In genomic region chr9:21266889-21267288, GRCm38 (mm10) we compare ENCODE assay signal across 11 mouse cellular contexts. TPM values are rescaled to one million over a fixed set of nuclear protein-coding genes. Genes with fewer than 3 reads are reported as not detected.
A peak's percentile ranks its signal among the peaks of the same experiment; 100 is the strongest.
DNase-seq lines count a peak whose midpoint lies in the region; ATAC-seq and TF ChIP-seq lines count a peak whose summit lies in the region.
"Had no signal": no experiment of that assay in that cellular context is flagged by ENCODE, and none has a peak within 500 bp of the region (broad histone marks: within the 10 kb centered on the region; RNA-seq: fewer than 3 reads in every experiment).

No protein-coding gene starts in this region.

- H3K27ac ChIP-seq in hindbrain, embryonic 10.5 days, result no peak overlapping the region
- no peak overlapping the region for H3K27ac ChIP-seq in hindbrain, embryonic 16.5 days (ENCODE audit: low read depth, low read length)
- H3K27ac ChIP-seq in ES-E14 (ENCODE audit: insufficient read depth, low read depth, low read length, poor library complexity, severe bottlenecking), result no peak overlapping the region
- no peak overlapping the region for H3K27ac ChIP-seq in bone marrow, adult 2 months (ENCODE audit: control insufficient read depth, insufficient read depth, low read depth, low read length, poor library complexity)
- H3K27ac ChIP-seq in liver, embryonic 15.5 days (replicated peaks), result peak overlapping the region; percentile 100
- no peak overlapping the region for H3K27ac ChIP-seq in left cerebral cortex, adult 2 months

- no peak for DNase-seq in hindbrain, embryonic 10.5 days (ENCODE audit: low spot score)
- no peak for DNase-seq in ES-E14 (ENCODE audit: low read depth, low spot score)
- DNase-seq in left cerebral cortex, adult 2 months (ENCODE audit: extremely low spot score in 1 of 2, low spot score in 2 of 2), result no peak
- no peak for DNase-seq in urinary bladder, postnatal 10 days (ENCODE audit: low spot score)
- DNase-seq: adrenal gland, postnatal 36 days; cerebellum, postnatal 10 days; lung, postnatal 36 days had no signal

- no peak for TF ChIP-seq POLR2A in bone marrow, adult 2 months (IDR thresholded peaks at IDR 0.05; ENCODE audit: borderline replicate concordance, control insufficient read depth, low read depth, low read length)

- ATAC-seq in hindbrain, embryonic 16.5 days, result no peak
- ATAC-seq in liver, embryonic 15.5 days (ENCODE audit: insufficient read depth), result no peak
- ATAC-seq: forebrain, embryonic 16.5 days had no signal

- no peak for TF ChIP-seq CTCF in bone marrow, adult 2 months (IDR thresholded peaks at IDR 0.05; ENCODE audit: control insufficient read depth, insufficient read depth, low read length)
- no peak; the same call in 1 of the 2 replicates for TF ChIP-seq CTCF in left cerebral cortex, adult 2 months (IDR thresholded peaks at IDR 0.05)

- WGBS in hindbrain, embryonic 10.5 days, result 93% methylated on average over 5 of the region's 5 CpGs
- 99% methylated on average over 5 of the region's 5 CpGs for WGBS in hindbrain, embryonic 16.5 days
- WGBS in bone marrow, adult 2 months, result 86% methylated on average over 5 of the region's 5 CpGs
- WGBS in liver, embryonic 15.5 days (ENCODE audit: insufficient replicate concordance), result 83% methylated on average over 5 of the region's 5 CpGs

- no peaks in the 10 kb centered on the region for H3K9me3 ChIP-seq in hindbrain, embryonic 10.5 days
- no peaks in the 10 kb centered on the region for H3K9me3 ChIP-seq in hindbrain, embryonic 16.5 days (ENCODE audit: control insufficient read depth, low read length)
- H3K9me3 ChIP-seq in ES-E14 (ENCODE audit: control insufficient read depth, insufficient read depth, low read depth, low read length), result no peaks in the 10 kb centered on the region
- no peaks in the 10 kb centered on the region for H3K9me3 ChIP-seq in liver, embryonic 15.5 days (replicated peaks)

- peak overlapping the region; percentile 93 for H3K4me3 ChIP-seq in hindbrain, embryonic 10.5 days
- no peak overlapping the region for H3K4me3 ChIP-seq in hindbrain, embryonic 16.5 days (ENCODE audit: low read length)
- H3K4me3 ChIP-seq in ES-E14 (ENCODE audit: insufficient read depth in 1 of 2, low read depth in 1 of 2, low read length in 2 of 2, poor library complexity in 1 of 2, severe bottlenecking in 1 of 2), result no peak overlapping the region
- H3K4me3 ChIP-seq in bone marrow, adult 2 months (replicated peaks; ENCODE audit: control insufficient read depth, low read depth, low read length), result peak overlapping the region; percentile 45
- H3K4me3 ChIP-seq in liver, embryonic 15.5 days (replicated peaks), result peak overlapping the region; percentile 84
- H3K4me3 ChIP-seq in left cerebral cortex, adult 2 months, result no peak overlapping the region

- peaks cover 55% of the 10 kb centered on the region for H3K36me3 ChIP-seq in hindbrain, embryonic 10.5 days
- peaks cover 27% of the 10 kb centered on the region for H3K36me3 ChIP-seq in hindbrain, embryonic 16.5 days (ENCODE audit: control insufficient read depth, insufficient read depth, low read length)
- peaks cover 32% of the 10 kb centered on the region for H3K36me3 ChIP-seq in ES-E14 (ENCODE audit: control insufficient read depth, insufficient read depth, low read length, poor library complexity, severe bottlenecking)
- peaks cover 57% of the 10 kb centered on the region for H3K36me3 ChIP-seq in liver, embryonic 15.5 days (replicated peaks)

- peaks cover 23% of the 10 kb centered on the region for H3K4me1 ChIP-seq in hindbrain, embryonic 10.5 days (replicated peaks)
- peaks cover 20% of the 10 kb centered on the region for H3K4me1 ChIP-seq in hindbrain, embryonic 16.5 days (ENCODE audit: control insufficient read depth, insufficient read depth, low read depth, low read length)
- H3K4me1 ChIP-seq in ES-E14 (ENCODE audit: control insufficient read depth in 2 of 2, insufficient read depth in 2 of 2, low read length in 2 of 2, poor library complexity in 1 of 2), result peaks cover 3 to 4% of the 10 kb centered on the region in 2 experiments; a peak in 3 of 4 replicates
- peaks cover 4% of the 10 kb centered on the region for H3K4me1 ChIP-seq in bone marrow, adult 2 months (ENCODE audit: control insufficient read depth, insufficient read depth, low read length)
- peaks cover 65% of the 10 kb centered on the region for H3K4me1 ChIP-seq in liver, embryonic 15.5 days (replicated peaks)

- no peak overlapping the region; the same call in 1 of the 2 replicates for H3K9ac ChIP-seq in hindbrain, embryonic 16.5 days (ENCODE audit: low read depth, low read length)
- 0 out of 2 replicates have a peak overlapping the region, but pooled peaks have one; percentile 10 for H3K9ac ChIP-seq in ES-E14 (ENCODE audit: insufficient read depth, low read depth, low read length, poor library complexity, severe bottlenecking)
- peak overlapping the region; percentile 91 for H3K9ac ChIP-seq in liver, embryonic 15.5 days

- intact Hi-C loops in left cerebral cortex, adult 2 months (cut with DNase I), result no loop called here

- H3K4me2 ChIP-seq in hindbrain, embryonic 16.5 days (ENCODE audit: low read length), result no peak overlapping the region; the same call in 1 of the 2 replicates
- H3K4me2 ChIP-seq in liver, embryonic 15.5 days, result peak overlapping the region; percentile 77

- H3K27me3 ChIP-seq in hindbrain, embryonic 10.5 days (ENCODE audit: insufficient read depth, poor library complexity, severe bottlenecking), result no peaks in the 10 kb centered on the region
- H3K27me3 ChIP-seq in hindbrain, embryonic 16.5 days (replicated peaks; ENCODE audit: control insufficient read depth, insufficient read depth, low read length), result no peaks in the 10 kb centered on the region
- H3K27me3 ChIP-seq in liver, embryonic 15.5 days, result no peaks in the 10 kb centered on the region

- in situ Hi-C loops in ES-E14 (cut with MboI; ENCODE audit: low sequenced_read_pairs in 2 of 2, unreplicated experiment in 2 of 2), result no loop called here

TF ChIP-seq in ES-E14, 5 proteins besides CTCF, POLR2A, EP300 and RAD21:
- TF ChIP-seq ZC3H11A (IDR thresholded peaks at IDR 0.05; ENCODE audit: borderline replicate concordance, low read depth, low read length) (no peak), CHD2 (IDR thresholded peaks at IDR 0.05; ENCODE audit: low read depth, low read length) (no peak), ZNF384 (IDR thresholded peaks at IDR 0.05; ENCODE audit: low read depth, low read length) (no peak), HCFC1 (IDR thresholded peaks at IDR 0.05; ENCODE audit: borderline replicate concordance, insufficient read depth, low read length) (no peak), MAFK (IDR thresholded peaks at IDR 0.05; ENCODE audit: insufficient read depth, low read depth, low read length) (no peak)

RNA-seq across cellular contexts. Expression of gene Atg4d, which starts 1.8 kb away (rescaled TPM):
- polyA plus RNA-seq in hindbrain, embryonic 10.5 days (2016; fragmentation: Nextera tagmentation; extraction: Ambion mirVana), result 52.3 and 59.4 TPM in 2 replicates
- 52.6 and 52.8 TPM in 2 replicates for polyA plus RNA-seq in hindbrain, embryonic 16.5 days (2015; fragmentation: Nextera tagmentation; extraction: Ambion mirVana)
- total RNA-seq in ES-E14 (2012; rRNA removed), result 23.8 and 32.7 TPM in 2 replicates
- polyA plus RNA-seq in bone marrow, adult 2 months (2011; ENCODE audit: insufficient read depth, insufficient read length, low replicate concordance, missing spikeins), result 42.9 and 74.7 TPM in 2 replicates
- 97.2 and 118 TPM in 2 replicates for polyA plus RNA-seq in liver, embryonic 15.5 days (2015; fragmentation: Nextera tagmentation; extraction: Ambion mirVana)
- total RNA-seq in left cerebral cortex, adult 2 months (2021), result 10 to 100 TPM; 45.3 to 49.5 TPM

RNA-seq across cellular contexts. Expression of gene S1pr5, which starts 18.6 kb away (rescaled TPM):
- polyA plus RNA-seq in hindbrain, embryonic 10.5 days (2016; fragmentation: Nextera tagmentation; extraction: Ambion mirVana), result 0.20 and 0.35 TPM in 2 replicates
- 5.5 and 5.7 TPM in 2 replicates for polyA plus RNA-seq in hindbrain, embryonic 16.5 days (2015; fragmentation: Nextera tagmentation; extraction: Ambion mirVana)
- total RNA-seq in ES-E14 (2012; rRNA removed), result 0.27 and 0.53 TPM in 2 replicates
- polyA plus RNA-seq in bone marrow, adult 2 months (2011; ENCODE audit: insufficient read depth, insufficient read length, low replicate concordance, missing spikeins), result 0.65 and 1.00 TPM in 2 replicates
- polyA plus RNA-seq in liver, embryonic 15.5 days (2015; fragmentation: Nextera tagmentation; extraction: Ambion mirVana), result 0.06 and 0.07 TPM in 2 replicates
- 1 to 10 TPM; 6.8 to 8.3 TPM for total RNA-seq in left cerebral cortex, adult 2 months (2021)

RNA-seq across cellular contexts. Expression of gene Kri1, which starts 20.9 kb away (rescaled TPM):
- 17.6 and 19.4 TPM in 2 replicates for polyA plus RNA-seq in hindbrain, embryonic 10.5 days (2016; fragmentation: Nextera tagmentation; extraction: Ambion mirVana)
- polyA plus RNA-seq in hindbrain, embryonic 16.5 days (2015; fragmentation: Nextera tagmentation; extraction: Ambion mirVana), result 14.5 and 16.8 TPM in 2 replicates
- 81.6 and 108 TPM in 2 replicates for total RNA-seq in ES-E14 (2012; rRNA removed)
- polyA plus RNA-seq in bone marrow, adult 2 months (2011; ENCODE audit: insufficient read depth, insufficient read length, low replicate concordance, missing spikeins), result 50.1 and 105 TPM in 2 replicates
- polyA plus RNA-seq in liver, embryonic 15.5 days (2015; fragmentation: Nextera tagmentation; extraction: Ambion mirVana), result 6.0 and 6.7 TPM in 2 replicates
- 10 to 100 TPM; 43.3 to 46.1 TPM for total RNA-seq in left cerebral cortex, adult 2 months (2021)

RNA-seq across cellular contexts. Expression of gene Cdkn2d, which starts 24.3 kb away (rescaled TPM):
- polyA plus RNA-seq in hindbrain, embryonic 10.5 days (2016; fragmentation: Nextera tagmentation; extraction: Ambion mirVana), result 58.4 and 73.5 TPM in 2 replicates
- 121 and 138 TPM in 2 replicates for polyA plus RNA-seq in hindbrain, embryonic 16.5 days (2015; fragmentation: Nextera tagmentation; extraction: Ambion mirVana)
- total RNA-seq in ES-E14 (2012; rRNA removed), result 9.6 and 12.7 TPM in 2 replicates
- polyA plus RNA-seq in bone marrow, adult 2 months (2011; ENCODE audit: insufficient read depth, insufficient read length, low replicate concordance, missing spikeins), result 84.1 and 99.0 TPM in 2 replicates
- polyA plus RNA-seq in liver, embryonic 15.5 days (2015; fragmentation: Nextera tagmentation; extraction: Ambion mirVana), result 129 and 144 TPM in 2 replicates
- total RNA-seq in left cerebral cortex, adult 2 months (2021), result 10 to 100 TPM; 47.9 to 54.6 TPM

RNA-seq across cellular contexts. Expression of gene Keap1, which starts 27.7 kb away (rescaled TPM):
- polyA plus RNA-seq in hindbrain, embryonic 10.5 days (2016; fragmentation: Nextera tagmentation; extraction: Ambion mirVana), result 46.5 and 50.0 TPM in 2 replicates
- polyA plus RNA-seq in hindbrain, embryonic 16.5 days (2015; fragmentation: Nextera tagmentation; extraction: Ambion mirVana), result 71.5 and 72.0 TPM in 2 replicates
- total RNA-seq in ES-E14 (2012; rRNA removed), result 23.3 and 27.4 TPM in 2 replicates
- 24.7 and 35.1 TPM in 2 replicates for polyA plus RNA-seq in bone marrow, adult 2 months (2011; ENCODE audit: insufficient read depth, insufficient read length, low replicate concordance, missing spikeins)
- polyA plus RNA-seq in liver, embryonic 15.5 days (2015; fragmentation: Nextera tagmentation; extraction: Ambion mirVana), result 27.9 and 30.5 TPM in 2 replicates
- total RNA-seq in left cerebral cortex, adult 2 months (2021), result 10 to 100 TPM; 53.0 to 53.7 TPM

Comparison
In these comparisons a context has a peak if more than half of its experiments do, and no peak if none do; other contexts are left out.
1. H3K4me3 ChIP-seq: peak in hindbrain, embryonic 10.5 days (single experiment), bone marrow, adult 2 months (single experiment) and liver, embryonic 15.5 days (single experiment); none in hindbrain, embryonic 16.5 days (single experiment), ES-E14 (0 of 2) and left cerebral cortex, adult 2 months (single experiment).